Mouse (Mus musculus) heart, adult 9 months (tissue): Measurements from ENCODE around the gene Cep44.

Experiments used
- DNase-seq, 2 experiments: peaks; one replicate each; pipeline ENCODE4 v3.0.0; 2022; ENCODE audit warnings: low spot score in 2 of 2

Cep44 gene

DNA sequence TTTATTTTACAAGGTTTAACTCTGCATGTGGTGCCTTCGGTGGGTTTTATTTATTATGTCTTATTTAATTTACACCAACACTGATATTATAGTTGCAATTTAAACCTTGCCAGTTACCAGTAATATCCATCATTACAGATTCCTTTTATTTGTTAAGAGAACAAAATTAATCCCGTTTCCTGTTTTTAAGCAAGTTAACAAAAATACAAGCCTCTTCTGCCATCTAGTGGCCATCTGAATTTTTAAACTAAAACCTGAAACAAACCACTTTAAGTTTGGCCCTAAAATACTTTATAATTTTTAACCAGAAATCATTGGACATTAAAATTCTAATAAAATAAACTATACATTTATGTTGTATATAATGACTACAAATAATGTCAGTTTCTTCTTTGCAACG, 64.8 kb downstream of the Cep44 start:
- no peak for DNase-seq
